Mouse (Mus musculus) kidney, postnatal 36 days (tissue): Measurements from ENCODE around the gene Grasp.

Experiments used
- DNase-seq, 2 experiments: peaks; one replicate each; pipeline ENCODE4 v3.0.0; 2021 to 2022; ENCODE audit warnings: mixed read lengths in 2 of 2

The Grasp gene

DNA sequence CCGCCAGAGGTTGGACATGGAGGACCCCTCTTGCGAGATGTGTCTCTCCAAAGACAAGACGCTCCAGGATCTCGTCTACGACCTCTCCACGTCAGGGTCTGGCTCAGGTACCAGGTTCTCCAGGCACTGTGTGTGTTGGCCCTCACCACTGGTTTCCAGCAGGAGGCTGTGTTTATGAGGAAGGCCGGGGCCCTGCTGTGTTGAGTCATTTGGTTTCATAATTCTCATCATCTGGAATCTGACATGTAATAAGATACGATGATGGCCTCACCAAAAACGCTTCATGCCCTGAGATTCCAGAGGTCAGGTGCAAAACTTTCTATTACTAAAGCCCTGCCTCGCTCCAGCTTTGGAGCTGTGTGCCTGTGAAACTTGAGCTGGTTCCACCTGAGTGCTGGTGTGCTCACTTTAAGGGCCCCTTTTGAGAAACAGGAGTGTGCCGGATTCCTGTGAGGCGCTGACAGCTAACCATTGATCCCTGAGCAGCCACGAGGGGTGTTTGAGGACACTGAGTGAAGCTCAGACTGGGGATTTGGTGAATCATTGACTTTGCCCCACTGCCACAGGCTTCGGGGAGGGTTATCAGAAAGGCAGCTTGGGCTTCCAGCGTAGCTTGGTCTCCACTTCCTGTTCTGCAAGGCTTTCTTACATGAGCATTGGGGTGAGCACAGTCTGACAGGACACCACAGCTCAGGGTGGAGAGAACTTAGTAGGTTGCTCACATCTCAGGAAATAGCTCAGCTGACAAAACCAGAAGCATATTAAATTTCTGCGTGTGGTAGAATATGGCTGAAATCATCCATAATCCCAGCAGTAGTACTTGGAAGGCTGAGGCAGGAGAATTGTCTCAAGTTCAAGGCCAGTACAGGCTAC, 28.8 kb upstream of the Grasp start:
- peak; percentile 85 to 94 for DNase-seq

- DNase-seq = no peak
Observed at GRCm38 (mm10) chr15:101196079-101196795, 27.8 kb upstream of the Grasp start.

GRCm38 (mm10) chr15:101196961-101197360, 27.0 kb upstream of the Grasp start:
- DNase-seq = peak; percentile 48 to 64

DNA sequence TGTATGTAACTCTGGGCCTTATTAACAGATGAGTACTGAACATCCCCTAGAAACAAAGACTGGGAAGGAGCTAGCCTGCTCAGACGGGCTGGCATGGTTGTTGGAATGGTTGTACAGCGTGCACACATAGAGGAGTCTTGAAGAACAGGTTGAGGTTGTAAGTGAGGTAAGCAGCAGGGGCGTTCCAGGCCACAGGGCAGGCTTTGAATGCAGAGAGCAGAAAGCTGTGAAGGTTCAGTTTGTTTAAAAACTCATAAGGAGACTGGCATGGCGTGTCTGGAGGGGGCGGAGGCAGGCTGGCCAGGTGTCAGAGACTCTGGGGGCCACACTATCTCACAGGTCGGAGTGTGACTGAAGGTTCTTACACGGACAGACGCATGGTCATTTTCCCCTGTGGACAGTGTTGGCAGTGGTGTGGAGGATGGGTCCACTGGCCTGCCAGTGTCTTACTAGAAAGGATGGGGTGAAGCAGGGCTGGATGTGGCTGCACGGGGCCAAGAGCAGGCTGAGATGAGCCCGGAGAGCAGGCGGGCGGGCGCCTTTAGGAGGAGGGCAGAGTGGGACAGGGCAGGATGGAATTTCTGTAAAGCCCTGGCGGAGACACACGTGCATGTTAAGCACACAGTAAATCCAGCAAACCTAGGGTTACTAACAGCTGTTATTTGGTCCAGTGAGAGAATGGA, 26.4 kb upstream of the Grasp start:
- DNase-seq = peak; percentile 55 to 60

DNA sequence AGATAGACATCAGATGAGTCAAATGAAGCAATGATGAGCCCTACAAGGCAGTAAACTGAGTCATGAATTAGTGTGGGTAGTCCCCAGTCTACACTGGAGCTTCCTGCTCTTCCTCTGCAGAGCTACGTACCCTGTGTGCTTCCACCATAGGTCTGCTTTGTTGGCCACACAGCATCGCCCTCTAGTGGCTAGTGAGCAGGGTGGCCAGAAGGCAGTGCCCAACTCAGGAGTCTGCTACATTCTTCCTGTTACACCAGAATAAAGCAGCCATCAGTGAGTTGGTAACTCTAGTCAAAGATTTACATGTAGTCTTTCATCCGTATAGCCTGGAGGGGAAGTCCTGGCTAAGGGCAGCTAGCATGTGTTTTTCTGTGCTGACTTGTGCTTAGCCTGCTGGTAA, 25.8 kb upstream of the Grasp start:
- DNase-seq = peak; percentile 85 to 90

DNA sequence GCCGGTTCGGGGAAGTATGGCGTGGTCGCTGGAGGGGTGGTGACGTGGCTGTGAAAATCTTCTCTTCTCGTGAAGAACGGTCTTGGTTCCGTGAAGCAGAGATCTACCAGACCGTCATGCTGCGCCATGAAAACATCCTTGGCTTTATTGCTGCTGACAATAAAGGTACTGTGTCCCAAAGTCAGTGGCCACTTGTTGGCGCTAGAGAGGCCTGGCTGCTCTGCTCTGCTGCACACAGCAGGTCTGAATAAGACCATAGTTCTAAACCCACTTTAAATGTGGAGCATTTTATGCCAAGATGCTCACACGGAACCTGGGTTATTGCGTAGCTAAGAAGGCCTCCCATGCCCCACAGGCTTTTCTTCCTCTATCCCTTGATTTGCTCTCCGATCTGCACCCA, 25.1 kb upstream of the Grasp start:
- peak in 1 of 2 experiments; percentile 55 for DNase-seq

DNA sequence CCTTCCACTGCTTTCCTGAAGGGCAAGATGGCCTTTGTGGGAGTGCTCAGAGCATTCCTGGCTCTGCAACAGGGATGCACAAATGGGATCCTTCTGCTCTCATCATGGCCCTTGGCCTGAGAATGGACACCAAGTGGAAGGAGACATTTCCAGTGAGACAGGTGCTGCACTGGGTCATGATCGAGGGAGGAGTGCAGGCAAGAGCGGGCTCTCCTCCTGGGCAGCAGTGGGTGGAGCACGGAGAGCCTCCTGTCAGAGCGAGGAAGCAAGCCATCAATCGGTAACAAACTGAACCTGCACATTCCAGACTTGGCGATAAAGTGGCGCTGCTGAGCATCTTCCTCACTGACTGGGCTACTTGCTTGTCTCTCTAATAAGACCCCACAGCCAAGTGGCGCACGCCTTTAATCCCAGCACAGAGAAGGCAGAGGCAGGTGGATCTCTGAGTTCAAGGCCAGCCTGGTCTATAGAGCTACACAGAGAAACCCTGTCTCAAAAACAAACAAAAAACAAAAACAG, 23.2 kb upstream of the Grasp start:
- DNase-seq = no peak

DNA sequence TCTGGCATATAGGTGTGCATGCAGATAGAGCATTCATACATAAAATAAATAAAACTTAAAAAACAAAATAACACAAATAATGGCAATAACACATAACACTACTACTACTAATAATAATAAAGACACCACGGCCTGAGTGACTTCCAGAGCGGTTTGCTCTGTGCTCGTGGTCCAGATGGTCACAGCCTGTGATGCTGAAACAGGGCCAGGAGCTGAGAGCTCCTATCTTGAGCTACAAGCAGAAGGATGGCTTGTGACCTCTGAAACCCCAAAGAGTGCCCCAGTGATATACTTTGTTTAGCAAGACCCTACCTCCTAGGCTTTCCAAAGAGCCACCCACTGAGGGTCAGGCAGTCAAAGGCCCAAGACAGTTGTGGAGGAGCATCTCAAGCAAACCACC, 22.6 kb upstream of the Grasp start:
- DNase-seq = no peak

- DNase-seq = no peak
Observed at GRCm38 (mm10) chr15:101203673-101204072, 20.3 kb upstream of the Grasp start.

GRCm38 (mm10) chr15:101204781-101205180, 19.2 kb upstream of the Grasp start:
- DNase-seq = no peak

GRCm38 (mm10) chr15:101210228-101210627, 13.8 kb upstream of the Grasp start:
- peak; percentile 68 to 85 for DNase-seq

- DNase-seq = peak in 1 of 2 experiments; percentile 46
Observed at GRCm38 (mm10) chr15:101210998-101211613, 12.9 kb upstream of the Grasp start.

DNA sequence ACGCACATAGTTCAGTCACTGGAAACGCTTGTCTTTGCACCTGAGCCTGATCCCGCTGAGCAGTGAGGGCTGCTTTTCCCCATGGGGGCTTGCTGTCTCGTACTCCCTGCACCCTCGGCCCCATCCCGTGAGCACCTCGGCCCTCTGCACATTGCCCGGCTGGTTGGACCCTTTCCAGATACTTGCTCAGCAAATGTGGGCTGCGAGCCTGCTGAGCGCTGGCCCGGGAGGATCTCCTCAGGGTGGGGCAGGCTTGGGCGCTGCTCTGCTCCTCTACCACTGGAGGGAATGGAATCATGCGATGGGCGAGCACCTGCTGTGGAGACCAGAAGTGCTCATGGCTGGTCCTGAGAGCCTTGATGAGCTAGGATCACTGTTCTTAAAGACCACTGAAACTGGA, 11.6 kb upstream of the Grasp start:
- peak; percentile 91 to 92 for DNase-seq

GRCm38 (mm10) chr15:101215136-101215535, 8.9 kb upstream of the Grasp start:
- no peak for DNase-seq

- peak; percentile 56 to 67 for DNase-seq
Observed at GRCm38 (mm10) chr15:101216036-101216435, 8.0 kb upstream of the Grasp start.

GRCm38 (mm10) chr15:101220905-101221297, 3.1 kb upstream of the Grasp start:
- DNase-seq = no peak

GRCm38 (mm10) chr15:101221298-101222104, 2.5 kb upstream of the Grasp start:
- peak; percentile 92 to 98 for DNase-seq

DNA sequence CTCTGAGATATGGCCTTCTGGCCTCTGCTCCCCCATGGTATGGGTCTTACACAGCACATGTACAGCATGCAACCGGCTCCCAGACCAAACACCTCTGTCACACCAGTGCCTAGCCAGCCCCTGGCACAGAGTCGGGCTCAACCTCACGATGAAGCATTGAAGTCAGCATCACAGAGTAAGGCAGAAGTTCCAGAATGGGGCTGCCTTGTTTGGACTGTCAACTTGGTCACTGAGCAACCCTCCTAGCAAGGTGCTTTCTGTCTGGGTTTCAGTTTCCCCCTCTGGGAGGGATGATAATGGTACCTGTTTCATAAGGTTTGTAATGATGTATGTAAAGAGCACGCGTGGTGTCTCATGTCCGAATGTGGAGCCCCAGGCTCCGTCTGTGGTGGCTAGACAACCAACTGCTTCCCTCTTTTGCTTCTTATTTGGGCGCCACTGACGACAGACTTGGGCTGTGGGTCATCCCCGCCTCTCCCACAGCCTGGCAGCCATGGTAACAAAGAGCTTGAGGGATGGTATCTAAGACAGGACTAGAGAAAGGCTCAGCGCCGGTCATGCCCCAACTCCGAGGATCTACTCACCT, 998 bp upstream of the Grasp start:
- DNase-seq = no peak

DNA sequence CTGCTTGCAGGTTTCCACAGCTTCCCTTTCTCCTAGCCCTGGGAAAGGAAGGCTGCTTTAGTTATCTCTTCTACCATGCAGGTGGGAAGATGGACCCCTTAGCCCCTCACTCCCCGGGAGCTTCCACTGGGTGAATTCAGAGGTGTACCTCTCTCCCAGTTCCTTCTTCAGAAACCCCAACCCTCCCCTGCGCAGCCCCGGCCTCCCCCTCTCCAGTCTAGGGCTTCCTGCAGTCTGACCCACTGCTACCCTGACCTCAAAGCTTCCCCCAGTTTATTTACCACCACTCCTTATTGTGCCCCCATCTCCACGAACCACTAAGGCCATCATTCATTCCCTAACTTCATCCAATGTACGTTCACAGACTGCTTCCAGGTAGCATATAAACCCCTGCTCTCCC, 392 bp upstream of the Grasp start:
- DNase-seq = no peak

DNA sequence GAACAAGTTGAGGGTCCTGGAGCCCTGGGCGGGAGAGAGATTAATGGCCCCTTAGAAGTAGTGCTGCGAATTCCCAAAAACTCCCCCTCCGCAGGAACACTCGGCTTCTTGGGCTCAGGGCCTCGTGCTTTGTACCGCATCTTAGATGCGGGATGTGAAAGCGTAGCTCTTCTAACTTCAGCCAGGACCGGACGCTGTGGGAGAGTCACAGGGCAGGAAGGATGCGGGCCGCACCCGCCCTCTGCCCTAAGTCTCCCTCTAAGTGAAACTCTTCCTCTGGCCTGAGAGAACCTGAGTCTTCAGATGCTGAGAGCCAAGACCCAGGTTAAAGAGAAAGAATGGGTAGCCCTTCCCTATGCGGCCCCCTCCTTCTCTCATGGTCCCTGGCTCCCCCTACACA, 989 bp downstream of the Grasp start:
- DNase-seq = peak; percentile 60 to 61

DNA sequence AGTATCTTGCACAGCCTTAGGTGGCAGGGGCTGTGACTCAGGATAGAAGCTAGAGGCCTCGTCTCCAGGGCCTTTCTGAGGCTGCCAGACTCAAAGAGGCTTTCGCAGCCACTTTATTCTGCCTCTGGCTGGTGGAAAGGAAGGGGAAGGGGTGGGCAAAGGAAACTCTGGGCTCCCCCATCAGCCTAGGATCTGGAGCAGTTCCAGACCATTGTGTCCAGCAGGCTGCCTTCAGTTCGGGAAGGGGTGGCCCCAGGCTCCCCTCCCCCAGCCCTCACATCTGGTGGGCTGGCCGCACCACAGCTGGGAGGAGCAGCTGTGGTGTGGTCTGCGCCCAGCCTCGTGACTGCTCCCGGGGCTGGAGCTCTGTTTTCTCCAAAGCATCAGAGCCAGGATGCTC, 4.0 kb downstream of the Grasp start:
- DNase-seq = peak; percentile 85 to 88
